Comparison of ENCODE assay signal across 20 mouse cellular contexts in genomic region chr5:100163368-100163767, GRCm38 (mm10). TPM values are rescaled to one million over a fixed set of nuclear protein-coding genes. Genes with fewer than 3 reads are reported as not detected.
A peak's percentile ranks its signal among the peaks of the same experiment; 100 is the strongest.
DNase-seq lines count a peak whose midpoint lies in the region; ATAC-seq and TF ChIP-seq lines count a peak whose summit lies in the region.
"Had no signal": no experiment of that assay in that cellular context is flagged by ENCODE, and none has a peak within 500 bp of the region (broad histone marks: within the 10 kb centered on the region; RNA-seq: fewer than 3 reads in every experiment).

No protein-coding gene starts in this region.

- no peak overlapping the region for H3K27ac ChIP-seq in kidney, postnatal 0 days
- H3K27ac ChIP-seq in kidney, embryonic 16.5 days (ENCODE audit: low read length) = no peak overlapping the region
- H3K27ac ChIP-seq in liver, embryonic 11.5 days (ENCODE audit: low read depth, low read length) = no peak overlapping the region
- H3K27ac ChIP-seq: forebrain, embryonic 12.5 days; heart, adult 2 months; hindbrain, embryonic 12.5 days; limb, embryonic 15.5 days; midbrain, embryonic 10.5 days had no signal

- no peak for ATAC-seq in kidney, postnatal 0 days (replicated peaks; ENCODE audit: low FRiP score, low read depth)
- ATAC-seq in kidney, embryonic 16.5 days (ENCODE audit: low FRiP score, low TSS enrichment) = no peak
- ATAC-seq in liver, embryonic 11.5 days (replicated peaks; ENCODE audit: low FRiP score) = no peak

- H3K9me3 ChIP-seq in kidney, postnatal 0 days (replicated peaks; ENCODE audit: low read length) = no peaks in the 10 kb centered on the region
- no peaks in the 10 kb centered on the region for H3K9me3 ChIP-seq in kidney, embryonic 16.5 days (ENCODE audit: low read length)
- no peaks in the 10 kb centered on the region for H3K9me3 ChIP-seq in liver, embryonic 11.5 days (ENCODE audit: control insufficient read depth, low read length)
- H3K9me3 ChIP-seq: forebrain, embryonic 12.5 days; hindbrain, embryonic 12.5 days; limb, embryonic 15.5 days; midbrain, embryonic 10.5 days had no signal

- H3K36me3 ChIP-seq in kidney, postnatal 0 days (ENCODE audit: insufficient read depth, low read length) = no peaks in the 10 kb centered on the region
- no peaks in the 10 kb centered on the region for H3K36me3 ChIP-seq in kidney, embryonic 16.5 days (ENCODE audit: insufficient read depth, low read length)
- no peaks in the 10 kb centered on the region for H3K36me3 ChIP-seq in liver, embryonic 11.5 days (ENCODE audit: control insufficient read depth, insufficient read depth, low read length)
- H3K36me3 ChIP-seq: forebrain, embryonic 12.5 days; hindbrain, embryonic 12.5 days; limb, embryonic 15.5 days; midbrain, embryonic 10.5 days had no signal

- DNase-seq in adrenal gland, postnatal 14 days = peak; percentile 27
- no peak for DNase-seq in adrenal gland, adult 8-10 months
- peak; percentile 21 for DNase-seq in kidney, postnatal 0 days (ENCODE audit: low spot score)
- DNase-seq in testis, postnatal 10 days (ENCODE audit: low spot score) = peak; percentile 31
- no peak for DNase-seq in testis, postnatal 14 days (ENCODE audit: low spot score)
- no peak for DNase-seq in liver, embryonic 11.5 days (ENCODE audit: low spot score)
- DNase-seq: cerebellum, adult 2 months; cerebellum, postnatal 36 days; gastrocnemius, postnatal 14 days; heart, adult 2 months; kidney, adult 18-20 months; kidney, postnatal 36 days; right cerebral cortex, postnatal 14 days; thymus, postnatal 14 days had no signal

- H3K27me3 ChIP-seq in kidney, postnatal 0 days (ENCODE audit: insufficient read depth, low read length) = no peaks in the 10 kb centered on the region
- H3K27me3 ChIP-seq in kidney, embryonic 16.5 days (ENCODE audit: insufficient read depth, low read length) = peaks cover 1% of the 10 kb centered on the region; the same call in 1 of the 2 replicates
- peaks cover 22% of the 10 kb centered on the region for H3K27me3 ChIP-seq in liver, embryonic 11.5 days (replicated peaks; ENCODE audit: control insufficient read depth, insufficient read depth, low read length)

- 0 out of 2 replicates have a peak, but pooled peaks cover 3% of the 10 kb centered on the region for H3K4me1 ChIP-seq in kidney, postnatal 0 days (replicated peaks; ENCODE audit: insufficient read depth, low read length)
- H3K4me1 ChIP-seq in kidney, embryonic 16.5 days (ENCODE audit: insufficient read depth, low read length) = peaks cover 34% of the 10 kb centered on the region
- H3K4me1 ChIP-seq in liver, embryonic 11.5 days (replicated peaks; ENCODE audit: control insufficient read depth, insufficient read depth, low read length) = 0 out of 2 replicates have a peak, but pooled peaks cover 2% of the 10 kb centered on the region

- WGBS in kidney, postnatal 0 days = 62% methylated on average over 7 of the region's 7 CpGs
- 71% methylated on average over 7 of the region's 7 CpGs for WGBS in kidney, embryonic 16.5 days
- WGBS in liver, embryonic 11.5 days = 69% methylated on average over 7 of the region's 7 CpGs

- H3K4me2 ChIP-seq in kidney, postnatal 0 days (ENCODE audit: low read length) = no peak overlapping the region
- no peak overlapping the region for H3K4me2 ChIP-seq in kidney, embryonic 16.5 days (replicated peaks; ENCODE audit: low read depth, low read length)
- H3K4me2 ChIP-seq in liver, embryonic 11.5 days = no peak overlapping the region
- H3K4me2 ChIP-seq: forebrain, embryonic 12.5 days; hindbrain, embryonic 12.5 days; limb, embryonic 15.5 days had no signal

- H3K9ac ChIP-seq in kidney, postnatal 0 days (ENCODE audit: low read depth, low read length) = no peak overlapping the region
- no peak overlapping the region for H3K9ac ChIP-seq in kidney, embryonic 16.5 days (replicated peaks; ENCODE audit: low read length)
- H3K9ac ChIP-seq in liver, embryonic 11.5 days (ENCODE audit: low read depth, low read length) = no peak overlapping the region
- H3K9ac ChIP-seq: forebrain, embryonic 12.5 days; hindbrain, embryonic 12.5 days; limb, embryonic 15.5 days had no signal

- no peak overlapping the region for H3K4me3 ChIP-seq in kidney, postnatal 0 days (replicated peaks; ENCODE audit: low read depth, low read length)
- H3K4me3 ChIP-seq in kidney, embryonic 16.5 days (ENCODE audit: low read length) = no peak overlapping the region
- no peak overlapping the region for H3K4me3 ChIP-seq in liver, embryonic 11.5 days (ENCODE audit: low read depth, low read length)
- H3K4me3 ChIP-seq: forebrain, embryonic 12.5 days; heart, adult 2 months; hindbrain, embryonic 12.5 days; limb, embryonic 15.5 days; midbrain, embryonic 10.5 days had no signal

- TF ChIP-seq CTCF in kidney, postnatal 0 days (IDR thresholded peaks at IDR 0.05; ENCODE audit: low read depth) = no peak

RNA-seq across cellular contexts. Expression of gene Tmem150c, which starts 3.8 kb away (rescaled TPM):
- total RNA-seq in adrenal gland, postnatal 14 days (2021) = 13.9 and 15.0 TPM in 2 replicates
- 10 to 100 TPM; 14.4 to 25.7 (median 18.3) TPM for total RNA-seq in adrenal gland, adult 8-10 months (2022)
- 26.3 and 27.3 TPM in 2 replicates for polyA plus RNA-seq in kidney, postnatal 0 days (2015; fragmentation: Nextera tagmentation; extraction: Ambion mirVana)
- polyA plus RNA-seq in kidney, embryonic 16.5 days (2015; fragmentation: Nextera tagmentation; extraction: Ambion mirVana) = 18.0 and 20.6 TPM in 2 replicates
- 1.2 and 2.3 TPM in 2 replicates for polyA plus RNA-seq in liver, embryonic 11.5 days (2014; fragmentation: Nextera tagmentation; extraction: Ambion mirVana)
- total RNA-seq: neutrophil, adult 5-6 weeks had no signal

Comparison
In these comparisons a context has a peak if more than half of its experiments do, and no peak if none do; other contexts are left out.
1. DNase-seq: peak in adrenal gland, postnatal 14 days (single experiment), kidney, postnatal 0 days (single experiment) and testis, postnatal 10 days (single experiment); none in adrenal gland, adult 8-10 months (single experiment), testis, postnatal 14 days (single experiment) and liver, embryonic 11.5 days (single experiment).